Mouse (Mus musculus) embryo, embryonic 11.5 days (tissue): Measurements from ENCODE around the gene Atp5f1.
"Not testable (repeated sequence)": the region's sequence is repeated elsewhere in the genome, so short reads cannot be mapped to it uniquely, and the experiment has no call there.

Source experiments
- DNase-seq: peaks from one replicate; pipeline ENCODE4 v3.0.0-alpha.2; 2012; ENCODE audit warnings: low read depth, low spot score

Atp5f1 gene

DNA sequence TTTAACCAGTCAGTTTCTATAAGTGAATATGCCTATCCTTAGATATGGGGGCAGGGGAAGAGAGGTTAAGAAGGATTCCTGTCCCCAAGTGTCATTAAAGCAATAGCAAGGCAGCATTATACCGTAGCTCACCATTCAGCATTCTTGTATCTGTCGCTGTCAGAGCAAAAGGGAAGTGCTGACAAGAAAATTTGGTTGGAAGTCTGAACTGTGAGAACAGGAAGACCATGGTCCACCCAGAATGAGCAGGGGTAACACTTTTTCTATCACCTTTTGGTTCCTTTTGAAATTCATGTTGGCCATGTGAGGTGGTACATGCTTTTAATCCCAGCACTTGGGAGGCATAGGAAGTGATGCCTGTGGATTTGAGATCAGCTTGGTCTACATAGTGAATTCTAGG is 28.8 kb downstream of the Atp5f1 start:
- no peak for DNase-seq

DNA sequence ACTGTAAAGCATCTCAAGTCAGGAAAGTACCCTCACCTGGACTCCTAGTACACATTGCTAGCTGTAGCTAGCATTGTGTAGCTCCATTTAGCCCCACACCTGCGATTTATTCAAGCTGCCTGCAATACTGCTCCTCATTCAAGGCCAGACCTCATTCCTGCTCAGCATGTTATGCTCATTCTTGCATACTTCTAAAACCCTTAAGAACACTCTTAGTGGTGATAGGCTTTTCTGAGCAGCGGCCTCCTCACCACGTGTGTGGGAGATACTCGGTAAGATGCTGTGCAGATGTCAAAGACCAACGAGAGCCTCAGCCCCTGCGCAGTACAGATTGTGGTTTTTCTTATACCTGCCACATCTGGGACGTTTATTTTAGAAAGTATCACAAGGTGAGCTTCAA is 30.1 kb downstream of the Atp5f1 start:
- DNase-seq: no peak

GRCm38 (mm10) chr3:105928781-105929180 is 31.1 kb downstream of the Atp5f1 start:
- no peak for DNase-seq

DNA sequence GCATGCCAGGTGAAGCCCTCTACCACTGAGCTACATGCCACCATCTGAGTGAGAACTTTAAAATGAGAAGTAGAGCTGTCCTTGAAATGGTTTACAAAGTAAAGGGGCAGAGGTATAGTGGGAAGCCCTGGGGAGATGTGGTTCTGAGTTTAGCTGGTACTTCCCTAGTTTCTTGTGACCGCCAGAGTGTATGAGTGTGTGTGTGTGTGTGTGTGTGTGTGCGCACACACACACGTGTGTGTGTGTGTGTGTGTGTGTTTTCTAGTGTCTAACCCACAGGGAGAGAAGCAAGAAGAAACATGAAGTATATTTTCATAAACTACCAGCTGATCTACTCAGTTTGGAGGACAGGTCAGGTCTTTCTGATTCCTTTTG is 31.7 kb downstream of the Atp5f1 start:
- DNase-seq: no peak

DNA sequence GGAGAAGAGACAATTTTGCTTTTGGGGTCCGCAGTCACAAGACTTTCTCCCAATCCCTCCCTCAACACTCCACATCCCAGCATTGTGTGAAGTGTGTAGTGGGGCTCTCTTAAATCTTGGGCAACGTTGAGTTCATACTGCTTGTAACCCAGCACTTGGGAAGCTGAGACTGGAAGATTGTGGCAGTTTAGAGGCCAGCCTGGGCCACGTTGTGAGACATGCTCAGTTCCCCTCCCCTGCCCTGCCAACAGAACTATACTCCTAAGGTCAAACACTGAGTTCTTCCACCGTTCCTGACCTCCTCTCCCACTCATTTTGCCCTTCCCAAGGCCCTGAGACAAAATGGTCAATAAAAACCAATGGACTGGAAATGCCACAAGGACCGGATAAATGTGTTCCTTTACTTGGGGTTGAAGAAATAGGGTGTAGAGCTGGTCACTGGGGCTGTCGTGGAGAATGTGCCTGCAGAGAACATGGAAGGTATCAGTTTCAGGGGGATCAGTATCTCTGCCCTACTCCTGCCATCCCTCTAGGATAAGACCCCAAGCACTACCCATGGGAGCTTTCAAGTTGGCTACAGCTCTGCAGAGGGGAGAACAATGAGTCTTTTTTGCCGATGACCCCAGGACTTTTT is 32.2 kb downstream of the Atp5f1 start:
- DNase-seq: no peak

- DNase-seq: no peak
Observed at GRCm38 (mm10) chr3:105924616-105925015, 35.3 kb downstream of the Atp5f1 start.

DNA sequence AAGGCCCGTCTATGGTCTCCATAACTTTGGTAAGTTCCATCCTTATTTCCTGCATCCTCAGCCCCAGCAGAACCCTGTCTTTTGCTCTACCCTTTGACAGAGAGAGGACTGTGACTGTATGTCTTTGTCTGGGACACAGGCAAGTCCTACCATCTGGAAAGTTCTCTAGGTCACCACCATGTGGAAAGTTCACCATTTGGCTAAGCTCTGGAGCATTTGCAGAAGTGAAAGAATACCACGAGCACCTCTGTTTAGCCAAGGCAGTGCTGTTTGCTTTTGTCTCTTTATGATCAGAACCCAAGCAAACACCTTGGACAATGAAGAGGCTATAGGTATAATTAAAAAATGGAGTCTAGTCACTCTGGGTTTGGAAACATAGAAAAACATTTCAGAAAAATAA is 37.9 kb downstream of the Atp5f1 start:
- no peak for DNase-seq

DNA sequence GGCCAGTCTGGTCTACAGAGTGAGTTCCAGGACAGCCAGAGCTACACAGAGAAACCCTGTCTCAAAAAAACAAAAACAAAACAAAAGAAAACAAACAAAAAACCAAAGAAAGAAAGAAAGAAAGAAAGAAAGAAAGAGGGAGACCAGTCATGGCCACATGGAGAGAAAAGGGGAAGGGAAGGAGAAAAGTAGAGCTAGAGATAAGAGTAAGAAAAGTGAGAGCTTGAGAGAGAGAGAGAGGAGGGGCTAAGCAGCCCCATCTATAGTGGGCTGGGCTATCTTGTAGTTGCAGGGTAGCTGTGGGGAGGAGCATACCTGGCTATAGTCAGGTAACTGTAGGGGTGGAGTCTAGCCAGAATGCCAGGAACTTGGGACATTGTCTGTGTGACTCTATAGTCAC is 39.2 kb downstream of the Atp5f1 start:
- not testable (repeated sequence) for DNase-seq

DNA sequence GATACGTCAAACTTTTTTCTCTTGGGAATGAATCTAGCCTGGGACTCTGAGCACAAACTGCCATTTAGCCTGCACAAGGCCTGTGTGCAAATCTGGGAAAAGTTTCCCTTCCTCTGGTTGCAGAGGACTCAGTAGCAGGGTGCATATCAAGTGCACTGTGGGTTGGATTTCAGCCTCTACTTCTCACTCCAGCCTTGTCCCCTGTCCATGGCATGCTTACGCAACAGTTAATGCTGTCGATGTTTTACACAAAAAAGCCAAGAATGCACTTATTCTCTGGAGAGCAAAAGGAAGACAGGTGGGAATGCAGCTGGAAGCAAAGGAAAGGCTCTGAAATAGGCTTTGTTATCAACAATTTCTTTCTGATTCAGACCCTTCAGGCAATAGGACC is 41.5 kb downstream of the Atp5f1 start:
- DNase-seq: no peak

DNA sequence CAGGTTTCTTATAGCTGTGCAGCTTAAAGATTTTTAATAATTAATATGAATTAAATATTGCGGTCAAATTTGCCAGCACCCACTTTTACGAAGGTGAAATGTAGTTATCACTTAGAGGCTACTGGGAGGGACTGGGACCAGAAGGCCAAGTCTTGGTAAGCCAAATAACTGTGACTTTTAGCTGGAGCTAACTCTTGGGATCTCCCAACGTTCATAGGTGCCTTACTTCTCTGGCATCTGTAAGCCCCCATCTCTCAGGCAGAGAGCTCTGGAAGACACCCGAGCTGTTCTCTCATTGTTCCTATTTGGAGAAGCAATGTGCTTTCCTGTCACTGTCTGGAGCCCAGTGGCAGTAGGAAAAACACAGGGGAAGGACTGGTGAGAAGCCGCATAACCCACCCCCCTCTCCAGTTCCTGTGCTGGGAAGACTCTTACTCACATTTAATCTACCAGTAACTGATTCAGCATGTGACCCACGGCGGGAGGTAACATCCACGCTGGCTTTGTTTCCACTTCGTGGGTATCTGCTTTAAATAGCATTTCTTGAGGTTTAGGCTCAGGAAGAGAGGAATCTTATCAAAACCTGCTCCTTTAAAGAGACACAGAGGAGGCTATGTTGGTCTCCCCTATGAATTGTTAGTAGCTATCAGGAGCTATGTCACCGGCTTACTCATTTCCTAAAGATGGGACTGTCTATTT is 42.1 kb downstream of the Atp5f1 start:
- no peak for DNase-seq

DNA sequence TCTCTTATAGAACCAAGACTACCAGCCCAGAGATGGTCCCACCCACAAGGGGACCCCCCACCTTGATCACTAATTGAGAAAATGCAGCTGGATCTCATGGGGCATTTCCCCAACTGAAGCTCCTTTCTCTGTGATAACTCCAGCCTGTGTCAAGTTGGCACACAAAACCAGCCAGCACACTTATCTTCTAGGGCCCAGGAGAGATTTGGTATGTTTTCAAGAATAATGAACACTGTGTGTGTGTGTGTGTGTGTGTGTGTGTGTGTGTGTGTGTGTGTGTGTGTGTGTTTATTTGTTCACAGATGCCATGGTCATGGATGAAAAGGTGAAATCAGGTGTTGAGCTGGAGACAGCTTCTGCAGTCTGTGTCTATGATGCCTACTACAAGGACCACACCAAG is 43.4 kb downstream of the Atp5f1 start:
- not testable (repeated sequence) for DNase-seq

GRCm38 (mm10) chr3:105915281-105915680 is 44.6 kb downstream of the Atp5f1 start:
- DNase-seq: no peak

DNA sequence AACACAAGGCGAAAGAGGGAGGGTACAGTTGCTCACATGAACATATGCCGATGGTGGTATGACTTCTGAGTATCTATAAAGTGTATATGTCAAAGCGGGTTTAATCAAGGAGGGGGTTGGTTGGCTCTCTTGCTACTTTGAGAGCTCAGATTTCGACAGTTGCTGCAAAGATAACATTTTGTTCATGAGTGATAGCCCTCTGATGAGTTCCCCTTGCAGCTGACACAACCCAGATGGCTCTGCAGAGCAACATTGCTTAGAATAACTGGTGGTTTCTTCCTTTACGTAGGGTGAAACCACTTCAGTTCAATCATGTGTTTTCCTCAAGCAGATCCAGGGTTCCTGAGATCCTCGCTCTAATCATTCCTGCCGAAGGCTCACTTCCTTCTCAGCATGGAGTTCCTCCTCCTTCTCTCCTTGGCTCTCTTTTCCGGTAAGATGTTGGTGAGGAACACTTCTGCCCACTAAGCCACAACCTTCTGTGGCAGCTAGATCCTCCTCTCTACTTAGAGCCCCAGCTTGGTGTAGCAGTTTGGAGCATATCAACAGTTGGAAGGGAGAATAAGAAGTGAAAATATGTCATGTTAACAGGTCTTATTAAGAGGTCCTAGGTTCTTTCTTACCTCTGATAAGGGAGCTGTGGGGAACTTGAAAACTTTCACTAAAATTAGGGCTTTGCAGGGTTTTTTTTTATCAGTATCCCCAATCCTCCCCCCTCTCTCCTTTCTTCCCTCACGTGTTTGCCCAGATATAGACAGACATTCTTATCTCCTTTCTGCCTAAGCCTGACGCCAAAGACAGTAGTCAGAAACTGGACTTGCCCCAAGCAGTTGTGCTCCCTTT is 45.8 kb downstream of the Atp5f1 start:
- DNase-seq: no peak

- no peak for DNase-seq
Observed at GRCm38 (mm10) chr3:105912097-105912880, 47.6 kb downstream of the Atp5f1 start.

DNA sequence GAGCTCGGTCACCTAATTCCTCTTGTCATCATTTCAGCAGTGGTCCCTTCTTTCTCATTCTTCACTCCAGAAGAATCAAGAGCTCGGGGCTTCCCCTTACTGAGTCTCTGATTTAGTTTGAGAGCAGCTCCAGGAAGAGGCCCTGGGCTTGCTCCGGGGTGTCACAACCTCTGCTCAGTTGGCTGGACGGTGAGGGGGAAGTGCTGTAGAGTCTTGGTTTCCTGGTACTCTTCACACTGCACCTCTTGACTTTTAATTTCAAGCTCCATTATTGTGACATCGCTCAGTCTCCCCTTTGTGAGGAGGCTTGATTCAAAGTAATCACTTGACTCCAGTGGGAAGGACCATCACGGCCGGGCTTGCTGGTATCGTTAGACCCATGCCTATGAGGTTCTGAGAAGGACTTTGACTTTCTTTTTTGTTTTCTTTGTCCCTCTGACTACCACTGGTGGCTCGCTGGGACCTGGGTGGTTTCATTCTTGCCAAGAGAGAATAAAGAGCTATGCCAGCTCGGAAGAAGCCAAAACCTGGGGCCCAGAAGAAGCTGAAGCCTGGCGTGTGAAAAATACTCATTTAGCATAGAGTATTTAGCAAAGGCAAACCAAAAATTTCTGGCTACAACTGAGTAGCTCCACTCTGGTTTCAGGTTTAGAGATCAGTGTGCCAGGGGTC is 49.2 kb downstream of the Atp5f1 start:
- DNase-seq: no peak

DNA sequence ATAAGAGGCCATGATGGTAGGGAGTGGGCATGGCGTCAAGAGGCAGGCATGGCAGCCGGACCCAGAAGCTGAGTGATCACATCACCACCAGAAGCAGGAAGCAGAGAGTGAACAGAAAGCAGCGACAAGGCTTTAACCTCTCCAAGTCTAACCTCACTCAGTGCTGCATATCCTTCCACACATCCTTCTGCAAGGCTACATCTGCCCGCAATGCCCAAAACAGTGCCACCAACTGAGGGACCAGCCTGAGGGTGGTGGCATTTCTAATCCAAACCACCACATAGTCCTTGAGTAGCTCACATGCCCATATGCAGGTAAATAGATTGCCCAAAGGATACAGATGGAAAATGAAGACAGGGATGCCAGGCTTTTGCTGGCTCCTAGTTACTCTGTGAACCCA is 50.9 kb downstream of the Atp5f1 start:
- no peak for DNase-seq

- no peak for DNase-seq
Observed at GRCm38 (mm10) chr3:105907956-105908655, 51.8 kb downstream of the Atp5f1 start.

GRCm38 (mm10) chr3:105904721-105905120 is 55.2 kb downstream of the Atp5f1 start:
- no peak for DNase-seq

GRCm38 (mm10) chr3:105904213-105904612 is 55.7 kb downstream of the Atp5f1 start:
- no peak for DNase-seq

- no peak for DNase-seq
Observed at GRCm38 (mm10) chr3:105901468-105901867, 58.4 kb downstream of the Atp5f1 start.

DNA sequence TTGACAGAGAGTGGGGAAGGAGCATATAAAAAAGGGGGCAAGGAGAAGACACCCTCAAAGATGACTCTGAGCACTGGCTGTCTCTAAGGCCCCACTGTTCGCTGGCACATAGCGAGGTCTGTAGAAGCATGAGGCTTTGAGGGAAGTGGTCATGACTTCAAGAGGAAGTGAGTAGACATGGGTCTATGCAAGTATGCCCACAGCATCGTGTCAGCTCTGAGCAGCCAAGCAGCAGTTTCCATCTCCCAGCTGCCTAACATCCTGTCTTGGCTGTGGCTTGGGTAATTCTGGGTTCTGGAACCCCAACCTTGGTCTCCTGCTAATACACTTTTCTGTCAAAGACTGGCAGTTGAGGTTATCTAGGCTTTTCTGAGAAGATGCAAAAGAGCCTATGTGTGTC is 59.2 kb downstream of the Atp5f1 start:
- DNase-seq: no peak
